Mouse (Mus musculus): ENCODE measurements at regions not wholly inside any gene's neighbourhood (a gene's known extent, or its start where the extent isn't known, plus 50 kb on each side); places are given as distances from the start of the nearest gene placed in this dataset.

DNA sequence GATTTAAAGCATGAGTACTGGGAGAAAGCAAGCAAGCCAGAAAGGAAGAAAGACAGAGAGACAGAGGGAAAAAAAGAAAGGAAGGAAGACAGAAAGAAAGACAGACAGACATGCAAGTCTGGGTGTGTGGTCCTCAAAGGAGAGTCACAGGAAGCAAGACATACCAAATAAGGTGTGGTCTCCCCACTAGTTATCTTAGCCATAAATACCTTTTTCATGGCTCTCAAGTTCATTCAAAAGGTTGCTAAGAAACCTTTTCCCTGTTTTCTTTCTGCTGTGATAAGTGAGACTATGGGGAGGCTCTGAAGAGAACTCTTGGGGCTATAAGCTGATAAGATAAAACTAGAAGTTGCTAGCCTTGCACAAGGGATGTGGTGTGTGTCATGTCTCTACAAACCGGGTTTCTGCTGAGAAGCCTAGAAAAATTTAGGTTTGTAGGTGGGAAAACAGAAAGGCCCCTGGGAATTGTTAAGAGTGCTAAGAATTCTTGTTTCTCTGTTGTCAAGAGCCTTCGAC lies 126.5 kb upstream of the Akirin2 start:
- no peak for ATAC-seq (ENCODE audit: insufficient number of reproducible peaks, insufficient read depth, low FRiP score, low read depth)
- 68% methylated on average over 2 of the region's 2 CpGs for WGBS

DNA sequence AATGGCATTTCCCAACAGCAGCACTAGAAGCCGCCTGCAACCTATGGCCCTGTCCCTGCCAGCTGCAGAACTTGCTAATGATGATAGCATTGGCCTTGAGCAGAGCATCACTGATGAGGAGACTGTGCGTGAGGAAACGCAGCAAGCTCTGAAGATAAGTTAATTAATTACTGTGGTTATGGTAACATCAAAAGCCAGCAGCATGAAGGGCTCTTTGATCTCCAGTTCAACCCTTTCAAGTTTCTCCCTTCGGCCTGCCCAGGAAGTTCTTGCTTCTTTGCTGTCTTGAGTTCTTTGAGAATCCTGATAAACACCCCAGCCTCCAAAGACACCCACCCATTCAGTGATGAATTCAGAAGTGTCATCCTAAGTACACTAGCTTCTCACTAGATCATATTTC lies 121.7 kb upstream of the Akirin2 start:
- Histone ChIP-seq H3K27ac (ENCODE audit: low read length) (no peak overlapping the region), H3K36me3 (ENCODE audit: control insufficient read depth, insufficient read depth, low read length) (no peaks in the 10 kb centered on the region), H3K4me1 (ENCODE audit: control insufficient read depth, insufficient read depth, low read length) (no peaks in the 10 kb centered on the region), H3K27me3 (ENCODE audit: control insufficient read depth, insufficient read depth, low read length) (no peaks in the 10 kb centered on the region), H3K9me3 (ENCODE audit: control insufficient read depth, low read depth, low read length) (no peaks in the 10 kb centered on the region), H3K9ac (replicated peaks; ENCODE audit: low read depth, low read length) (no peak overlapping the region), H3K4me2 (replicated peaks; ENCODE audit: low read depth, low read length) (no peak overlapping the region), H3K4me3 (ENCODE audit: low read depth, low read length) (no peak overlapping the region)
- no peak for ATAC-seq (ENCODE audit: insufficient number of reproducible peaks, insufficient read depth, low FRiP score, low read depth)
- 54% methylated on average over 4 of the region's 4 CpGs for WGBS

More for the DNA sequence above, 126.5 kb upstream of the Akirin2 start:
- Histone ChIP-seq H3K4me2 (replicated peaks; ENCODE audit: low read depth, low read length) (no peak overlapping the region), H3K27ac (ENCODE audit: low read length) (no peak overlapping the region), H3K9ac (replicated peaks; ENCODE audit: low read depth, low read length) (no peak overlapping the region), H3K36me3 (ENCODE audit: control insufficient read depth, insufficient read depth, low read length) (no peaks in the 10 kb centered on the region), H3K9me3 (ENCODE audit: control insufficient read depth, low read depth, low read length) (no peaks in the 10 kb centered on the region), H3K27me3 (ENCODE audit: control insufficient read depth, insufficient read depth, low read length) (no peaks in the 10 kb centered on the region), H3K4me1 (ENCODE audit: control insufficient read depth, insufficient read depth, low read length) (no peaks in the 10 kb centered on the region), H3K4me3 (ENCODE audit: low read depth, low read length) (no peak overlapping the region)

- H3K9me3 ChIP-seq (ENCODE audit: control insufficient read depth, low read depth, low read length), result no peaks in the 10 kb centered on the region
- H3K27ac ChIP-seq (ENCODE audit: low read length), result no peak overlapping the region
- H3K9ac ChIP-seq (replicated peaks; ENCODE audit: low read depth, low read length), result no peak overlapping the region
- no peaks in the 10 kb centered on the region for H3K36me3 ChIP-seq (ENCODE audit: control insufficient read depth, insufficient read depth, low read length)
- no peaks in the 10 kb centered on the region for H3K27me3 ChIP-seq (ENCODE audit: control insufficient read depth, insufficient read depth, low read length)
- H3K4me3 ChIP-seq (ENCODE audit: low read depth, low read length), result no peak overlapping the region
- no peak for ATAC-seq (ENCODE audit: insufficient number of reproducible peaks, insufficient read depth, low FRiP score, low read depth)
- H3K4me2 ChIP-seq (replicated peaks; ENCODE audit: low read depth, low read length), result no peak overlapping the region
- H3K4me1 ChIP-seq (ENCODE audit: control insufficient read depth, insufficient read depth, low read length), result no peaks in the 10 kb centered on the region
- WGBS, result 74% methylated on average over 22 of the region's 22 CpGs
Observed at GRCm38 (mm10) chr4:34429456-34430235, 121.1 kb upstream of the Akirin2 start.

GRCm38 (mm10) chr4:34437316-34437715 lies 113.4 kb upstream of the Akirin2 start:
- Histone ChIP-seq H3K9me3 (ENCODE audit: control insufficient read depth, low read depth, low read length) (no peaks in the 10 kb centered on the region), H3K9ac (replicated peaks; ENCODE audit: low read depth, low read length) (no peak overlapping the region), H3K27ac (ENCODE audit: low read length) (no peak overlapping the region), H3K4me2 (replicated peaks; ENCODE audit: low read depth, low read length) (no peak overlapping the region), H3K4me1 (ENCODE audit: control insufficient read depth, insufficient read depth, low read length) (no peaks in the 10 kb centered on the region), H3K36me3 (ENCODE audit: control insufficient read depth, insufficient read depth, low read length) (no peaks in the 10 kb centered on the region), H3K27me3 (ENCODE audit: control insufficient read depth, insufficient read depth, low read length) (no peaks in the 10 kb centered on the region), H3K4me3 (ENCODE audit: low read depth, low read length) (no peak overlapping the region)
- ATAC-seq (ENCODE audit: insufficient number of reproducible peaks, insufficient read depth, low FRiP score, low read depth), result no peak
- WGBS, result 91% methylated on average over 3 of the region's 3 CpGs

GRCm38 (mm10) chr4:34449582-34449981 lies 101.2 kb upstream of the Akirin2 start:
- Histone ChIP-seq H3K27me3 (ENCODE audit: control insufficient read depth, insufficient read depth, low read length) (no peaks in the 10 kb centered on the region), H3K9ac (replicated peaks; ENCODE audit: low read depth, low read length) (no peak overlapping the region), H3K27ac (ENCODE audit: low read length) (no peak overlapping the region), H3K4me2 (replicated peaks; ENCODE audit: low read depth, low read length) (no peak overlapping the region), H3K36me3 (ENCODE audit: control insufficient read depth, insufficient read depth, low read length) (no peaks in the 10 kb centered on the region), H3K4me3 (ENCODE audit: low read depth, low read length) (no peak overlapping the region), H3K4me1 (ENCODE audit: control insufficient read depth, insufficient read depth, low read length) (no peaks in the 10 kb centered on the region), H3K9me3 (ENCODE audit: control insufficient read depth, low read depth, low read length) (no peaks in the 10 kb centered on the region)
- ATAC-seq (ENCODE audit: insufficient number of reproducible peaks, insufficient read depth, low FRiP score, low read depth), result no peak
- 78% methylated on average over 7 of the region's 7 CpGs for WGBS

DNA sequence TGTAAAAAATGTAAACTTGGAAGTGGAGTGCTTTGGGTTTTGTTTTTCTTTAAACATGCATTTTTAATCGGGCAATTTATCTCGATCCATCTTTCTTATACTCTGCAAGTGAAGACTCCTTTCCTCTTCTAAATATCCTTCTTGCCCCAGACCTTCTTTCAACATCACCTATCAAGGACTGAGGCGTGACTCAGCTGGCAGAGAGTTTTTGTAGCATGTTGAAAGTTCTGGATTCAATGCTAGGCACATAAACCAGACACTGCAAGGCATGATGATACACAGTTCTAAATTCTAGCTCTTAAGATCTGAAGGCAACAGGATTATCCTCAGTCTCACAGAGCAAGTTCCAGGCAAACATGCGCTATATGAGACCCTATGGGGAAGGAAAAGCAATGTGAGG lies 88.1 kb upstream of the Akirin2 start:
- WGBS, result 84% methylated on average over 4 of the region's 4 CpGs
- no peaks in the 10 kb centered on the region for H3K4me1 ChIP-seq (ENCODE audit: control insufficient read depth, insufficient read depth, low read length)
- no peak overlapping the region for H3K4me3 ChIP-seq (ENCODE audit: low read depth, low read length)
- no peaks in the 10 kb centered on the region for H3K9me3 ChIP-seq (ENCODE audit: control insufficient read depth, low read depth, low read length)
- no peak overlapping the region for H3K9ac ChIP-seq (replicated peaks; ENCODE audit: low read depth, low read length)
- ATAC-seq (ENCODE audit: insufficient number of reproducible peaks, insufficient read depth, low FRiP score, low read depth), result no peak
- H3K27me3 ChIP-seq (ENCODE audit: control insufficient read depth, insufficient read depth, low read length), result no peaks in the 10 kb centered on the region
- no peak overlapping the region for H3K27ac ChIP-seq (ENCODE audit: low read length)
- H3K36me3 ChIP-seq (ENCODE audit: control insufficient read depth, insufficient read depth, low read length), result no peaks in the 10 kb centered on the region
- no peak overlapping the region for H3K4me2 ChIP-seq (replicated peaks; ENCODE audit: low read depth, low read length)

DNA sequence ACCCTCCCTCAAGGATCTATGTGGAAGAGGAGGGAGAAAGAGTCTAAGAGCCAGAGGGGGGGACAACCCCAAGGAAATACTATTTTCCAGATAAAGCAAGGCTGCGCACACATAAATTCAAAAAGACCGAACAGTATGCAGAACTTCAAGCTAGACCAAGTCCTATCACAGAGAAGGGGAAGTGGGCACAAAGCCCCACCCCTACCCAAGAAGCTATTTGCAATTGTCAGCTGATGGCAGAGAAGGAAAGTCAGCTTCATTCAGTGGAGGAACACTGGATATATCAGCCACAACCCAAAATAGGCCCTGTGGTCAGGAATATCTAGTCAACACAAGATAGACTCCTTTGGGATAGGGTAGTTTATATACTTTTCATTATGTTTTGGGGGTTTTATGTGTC lies 84.9 kb upstream of the Akirin2 start:
- Histone ChIP-seq H3K36me3 (ENCODE audit: control insufficient read depth, insufficient read depth, low read length) (no peaks in the 10 kb centered on the region), H3K4me2 (replicated peaks; ENCODE audit: low read depth, low read length) (no peak overlapping the region)
- 93% methylated on average over 2 of the region's 2 CpGs for WGBS

GRCm38 (mm10) chr4:34466309-34466708 lies 84.4 kb upstream of the Akirin2 start:
- Histone ChIP-seq H3K9me3 (ENCODE audit: control insufficient read depth, low read depth, low read length) (no peaks in the 10 kb centered on the region), H3K27ac (ENCODE audit: low read length) (no peak overlapping the region), H3K4me1 (ENCODE audit: control insufficient read depth, insufficient read depth, low read length) (no peaks in the 10 kb centered on the region), H3K4me3 (ENCODE audit: low read depth, low read length) (no peak overlapping the region), H3K9ac (replicated peaks; ENCODE audit: low read depth, low read length) (no peak overlapping the region), H3K27me3 (ENCODE audit: control insufficient read depth, insufficient read depth, low read length) (no peaks in the 10 kb centered on the region), H3K4me2 (replicated peaks; ENCODE audit: low read depth, low read length) (no peak overlapping the region), H3K36me3 (ENCODE audit: control insufficient read depth, insufficient read depth, low read length) (no peaks in the 10 kb centered on the region)
- ATAC-seq (ENCODE audit: insufficient number of reproducible peaks, insufficient read depth, low FRiP score, low read depth), result no peak
- WGBS, result 75% methylated on average over 3 of the region's 3 CpGs

More for the DNA sequence above, 84.9 kb upstream of the Akirin2 start:
- no peak overlapping the region for H3K4me3 ChIP-seq (ENCODE audit: low read depth, low read length)
- ATAC-seq (ENCODE audit: insufficient number of reproducible peaks, insufficient read depth, low FRiP score, low read depth), result no peak
- H3K9me3 ChIP-seq (ENCODE audit: control insufficient read depth, low read depth, low read length), result no peaks in the 10 kb centered on the region
- H3K9ac ChIP-seq (replicated peaks; ENCODE audit: low read depth, low read length), result no peak overlapping the region
- no peaks in the 10 kb centered on the region for H3K27me3 ChIP-seq (ENCODE audit: control insufficient read depth, insufficient read depth, low read length)
- H3K4me1 ChIP-seq (ENCODE audit: control insufficient read depth, insufficient read depth, low read length), result no peaks in the 10 kb centered on the region
- no peak overlapping the region for H3K27ac ChIP-seq (ENCODE audit: low read length)

DNA sequence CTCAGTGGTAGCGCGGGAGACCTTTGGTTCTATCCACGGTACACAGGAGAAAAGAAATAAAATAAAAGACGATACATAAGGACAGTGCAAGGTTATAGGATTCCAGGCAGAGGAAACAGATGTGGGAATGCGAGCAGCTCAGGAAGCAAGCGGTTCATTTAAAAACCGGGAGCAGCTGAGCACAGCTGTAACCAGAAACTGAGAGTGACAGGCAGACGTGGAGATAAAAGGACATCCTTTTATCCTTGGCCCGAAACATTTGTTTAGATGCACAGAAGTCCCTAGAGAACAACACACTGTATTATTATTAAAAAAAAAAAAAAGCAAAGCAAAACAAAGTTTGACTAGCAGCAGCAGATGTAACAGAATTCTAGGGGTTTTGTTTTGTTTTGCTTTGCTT lies 82.6 kb upstream of the Akirin2 start:
- H3K4me3 ChIP-seq (ENCODE audit: low read depth, low read length), result no peak overlapping the region
- no peaks in the 10 kb centered on the region for H3K9me3 ChIP-seq (ENCODE audit: control insufficient read depth, low read depth, low read length)
- H3K27me3 ChIP-seq (ENCODE audit: control insufficient read depth, insufficient read depth, low read length), result no peaks in the 10 kb centered on the region
- H3K4me2 ChIP-seq (replicated peaks; ENCODE audit: low read depth, low read length), result no peak overlapping the region
- no peak overlapping the region for H3K27ac ChIP-seq (ENCODE audit: low read length)
- no peak for ATAC-seq (ENCODE audit: insufficient number of reproducible peaks, insufficient read depth, low FRiP score, low read depth)
- WGBS, result 57% methylated on average over 9 of the region's 9 CpGs
- no peaks in the 10 kb centered on the region for H3K36me3 ChIP-seq (ENCODE audit: control insufficient read depth, insufficient read depth, low read length)
- H3K4me1 ChIP-seq (ENCODE audit: control insufficient read depth, insufficient read depth, low read length), result no peaks in the 10 kb centered on the region
- no peak overlapping the region for H3K9ac ChIP-seq (replicated peaks; ENCODE audit: low read depth, low read length)
